Mouse (Mus musculus): ENCODE measurements around the gene Gm20854. TPM values are rescaled to one million over a fixed set of nuclear protein-coding genes. Genes with fewer than 3 reads are reported as not detected.
"Not testable (repeated sequence)": the region's sequence is repeated elsewhere in the genome, so short reads cannot be mapped to it uniquely, and the experiment has no call there.

The Gm20854 gene
- polyA plus RNA-seq (2012; ENCODE audit: insufficient read depth, insufficient read length, missing spikeins): not detected in 2 replicates

DNA sequence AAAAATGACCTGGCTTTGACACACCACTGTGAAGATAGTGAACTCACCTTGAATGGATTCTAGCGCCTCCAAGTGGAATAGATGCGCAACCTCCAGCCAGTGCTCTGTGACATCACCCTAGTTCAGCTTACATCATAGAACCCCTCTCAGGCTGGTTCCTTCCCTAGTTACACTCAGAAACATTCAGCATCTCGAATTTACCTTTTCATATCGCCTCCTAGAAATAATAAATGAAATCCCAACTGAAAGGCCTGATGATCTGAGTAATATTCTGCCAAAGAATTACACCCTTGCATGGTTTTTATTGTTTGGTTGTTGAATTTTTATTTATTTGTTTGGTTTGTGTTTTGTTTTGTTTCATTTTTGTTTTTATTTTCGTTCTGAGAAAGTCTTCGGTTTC, at the start of gene Gm20854:
Gm20854 (minus strand) TSS at position 101 of the 400 bp plus-strand sequence.
- not testable (repeated sequence) for H3K4me1 ChIP-seq (ENCODE audit: control insufficient read depth, insufficient read depth, insufficient read length, low read length); H3K27ac ChIP-seq (replicated peaks; ENCODE audit: low read depth, low read length)

More for the DNA sequence above, at the start of gene Gm20854:
- not testable (repeated sequence) for H3K4me3 ChIP-seq (ENCODE audit: insufficient read depth, low read depth, low read length)
